17 mouse cellular contexts compared by ENCODE assay signal in genomic region chr4:120342658-120343057, GRCm38 (mm10). TPM values are rescaled to one million over a fixed set of nuclear protein-coding genes. Genes with fewer than 3 reads are reported as not detected.
"Had no signal": no experiment of that assay in that cellular context is flagged by ENCODE, and none has a peak within 500 bp of the region (broad histone marks: within the 10 kb centered on the region; RNA-seq: fewer than 3 reads in every experiment).

No protein-coding gene starts in this region.

- DNase-seq: gastrocnemius, postnatal 14 days; gastrocnemius, postnatal 36 days; heart, adult 2 months; heart, postnatal 4 days; kidney, adult 18-20 months; kidney, adult 8-10 months; kidney, postnatal 10 days; kidney, postnatal 25 days; kidney, postnatal 4 days; layer of hippocampus, postnatal 36 days; left cerebral cortex, postnatal 4 days had no signal

- ATAC-seq: hindbrain, embryonic 16.5 days; inflammation-experienced regulatory T-cells, adult 6 months; intestine, embryonic 15.5 days; intestine, postnatal 0 days; liver, embryonic 12.5 days had no signal

RNA-seq across cellular contexts. Expression of gene Foxo6, which starts 55.5 kb away (rescaled TPM):
- total RNA-seq: liver, adult 2 months had no signal
